Mouse (Mus musculus): Measurements from ENCODE around the gene L3mbtl3.

The L3mbtl3 gene

GRCm38 (mm10) chr10:26375790-26376545, at the start of gene L3mbtl3:
Gene L3mbtl3, minus strand, starts transcription at chr10:26375971.
- DNase-seq (ENCODE audit: low spot score) = peak; percentile 57

GRCm38 (mm10) chr10:26421168-26421567, 45.4 kb upstream of the L3mbtl3 start:
- no peak for DNase-seq (ENCODE audit: low spot score)

- DNase-seq (ENCODE audit: low spot score) = no peak
Observed at GRCm38 (mm10) chr10:26388656-26389055, 12.9 kb upstream of the L3mbtl3 start.

- DNase-seq (ENCODE audit: low spot score) = no peak
Observed at GRCm38 (mm10) chr10:26377332-26377602, 1.5 kb upstream of the L3mbtl3 start.

- no peak for DNase-seq (ENCODE audit: low spot score)
Observed at GRCm38 (mm10) chr10:26376546-26377331, 968 bp upstream of the L3mbtl3 start.

GRCm38 (mm10) chr10:26375351-26375751, 420 bp downstream of the L3mbtl3 start:
- DNase-seq (ENCODE audit: low spot score) = no peak

- DNase-seq (ENCODE audit: low spot score) = peak; percentile 64
Observed at GRCm38 (mm10) chr10:26374436-26375311, 1.1 kb downstream of the L3mbtl3 start.

- peak; percentile 50 for DNase-seq (ENCODE audit: low spot score)
Observed at GRCm38 (mm10) chr10:26373951-26374435, 1.8 kb downstream of the L3mbtl3 start.

- DNase-seq (ENCODE audit: low spot score) = peak; percentile 95
Observed at GRCm38 (mm10) chr10:26372940-26373931, 2.5 kb downstream of the L3mbtl3 start.

- DNase-seq (ENCODE audit: low spot score) = no peak
Observed at GRCm38 (mm10) chr10:26371416-26371815, 4.4 kb downstream of the L3mbtl3 start.

GRCm38 (mm10) chr10:26364942-26365341, 10.8 kb downstream of the L3mbtl3 start:
- no peak for DNase-seq (ENCODE audit: low spot score)

GRCm38 (mm10) chr10:26364326-26364856, 11.4 kb downstream of the L3mbtl3 start:
- no peak for DNase-seq (ENCODE audit: low spot score)

- no peak for DNase-seq (ENCODE audit: low spot score)
Observed at GRCm38 (mm10) chr10:26363605-26364004, 12.2 kb downstream of the L3mbtl3 start.

GRCm38 (mm10) chr10:26358798-26359197, 17.0 kb downstream of the L3mbtl3 start:
- DNase-seq (ENCODE audit: low spot score) = no peak

- DNase-seq (ENCODE audit: low spot score) = no peak
Observed at GRCm38 (mm10) chr10:26358231-26358630, 17.5 kb downstream of the L3mbtl3 start.

- no peak for DNase-seq (ENCODE audit: low spot score)
Observed at GRCm38 (mm10) chr10:26353781-26354180, 22.0 kb downstream of the L3mbtl3 start.

GRCm38 (mm10) chr10:26351129-26351738, 24.5 kb downstream of the L3mbtl3 start:
- no peak for DNase-seq (ENCODE audit: low spot score)

- no peak for DNase-seq (ENCODE audit: low spot score)
Observed at GRCm38 (mm10) chr10:26350153-26350552, 25.6 kb downstream of the L3mbtl3 start.

- DNase-seq (ENCODE audit: low spot score) = no peak
Observed at GRCm38 (mm10) chr10:26347614-26348013, 28.2 kb downstream of the L3mbtl3 start.

- DNase-seq (ENCODE audit: low spot score) = peak; percentile 18
Observed at GRCm38 (mm10) chr10:26345879-26346278, 29.9 kb downstream of the L3mbtl3 start.
